Mouse (Mus musculus): ENCODE data around the gene Galnt6.

Galnt6 gene

GRCm38 (mm10) chr15:100660805-100661204 is 68.4 kb downstream of the Galnt6 start:
- DNase-seq (ENCODE audit: low read depth, low spot score), result no peak

DNA sequence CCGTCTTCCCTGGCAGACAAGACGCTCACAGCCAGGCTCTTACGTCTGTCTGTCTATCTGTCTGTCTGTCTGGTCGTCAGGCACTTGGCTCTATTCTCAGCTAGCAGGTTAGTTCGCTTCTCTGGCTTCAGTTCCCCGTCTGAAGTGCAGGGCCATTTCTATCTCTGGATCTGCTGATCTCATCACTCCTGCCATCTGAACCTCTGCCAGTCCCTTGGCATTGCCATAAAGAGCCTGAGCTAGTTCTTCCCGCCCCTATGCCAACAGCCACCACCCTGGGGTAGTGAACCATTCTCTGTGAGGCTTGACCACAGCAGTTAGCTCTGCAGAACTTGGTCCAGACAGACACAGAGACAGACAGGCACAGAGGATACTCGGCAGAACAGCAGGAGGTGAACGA is 68.9 kb downstream of the Galnt6 start:
- no peak for DNase-seq (ENCODE audit: low read depth, low spot score)

DNA sequence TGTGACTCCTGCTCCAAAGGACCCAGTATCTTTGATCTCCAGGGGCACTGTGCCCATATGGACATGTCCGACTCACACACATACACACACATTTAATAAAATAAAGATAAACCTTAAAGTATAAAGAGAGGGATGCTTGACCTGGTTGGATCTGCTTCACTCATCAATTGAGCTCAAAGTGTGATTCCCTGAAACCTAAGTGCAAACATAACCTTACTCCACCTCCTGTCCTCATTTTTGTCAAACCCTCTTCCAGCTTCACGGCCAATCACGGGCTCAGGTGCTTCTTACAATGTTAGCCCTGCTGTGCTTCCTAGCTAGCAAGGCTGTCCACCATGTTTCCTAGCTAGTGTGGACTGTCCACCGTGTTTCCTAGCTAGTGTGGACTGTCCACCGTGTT is 74.0 kb downstream of the Galnt6 start:
- DNase-seq (ENCODE audit: low read depth, low spot score), result no peak

DNA sequence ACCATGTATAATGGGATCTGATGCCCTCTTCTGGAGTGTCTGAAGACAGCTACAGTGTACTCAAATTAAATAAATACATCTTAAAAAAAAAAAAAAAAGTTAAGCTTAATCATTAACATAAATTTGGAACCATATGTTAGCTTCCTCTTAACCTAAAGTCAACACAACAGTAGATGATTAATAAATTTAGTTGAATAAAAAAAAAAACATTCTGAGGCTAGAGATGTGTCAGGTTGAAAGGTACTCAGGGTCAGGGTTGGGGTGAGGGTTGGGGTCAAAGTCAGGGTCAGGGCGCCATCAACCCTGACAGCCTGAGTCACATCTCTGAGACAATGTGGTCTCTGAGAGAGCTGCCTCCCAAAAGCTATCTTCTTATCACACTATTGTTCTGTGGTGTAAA is 74.9 kb downstream of the Galnt6 start:
- DNase-seq (ENCODE audit: low read depth, low spot score), result no peak

GRCm38 (mm10) chr15:100651610-100652009 is 77.6 kb downstream of the Galnt6 start:
- no peak for DNase-seq (ENCODE audit: low read depth, low spot score)

DNA sequence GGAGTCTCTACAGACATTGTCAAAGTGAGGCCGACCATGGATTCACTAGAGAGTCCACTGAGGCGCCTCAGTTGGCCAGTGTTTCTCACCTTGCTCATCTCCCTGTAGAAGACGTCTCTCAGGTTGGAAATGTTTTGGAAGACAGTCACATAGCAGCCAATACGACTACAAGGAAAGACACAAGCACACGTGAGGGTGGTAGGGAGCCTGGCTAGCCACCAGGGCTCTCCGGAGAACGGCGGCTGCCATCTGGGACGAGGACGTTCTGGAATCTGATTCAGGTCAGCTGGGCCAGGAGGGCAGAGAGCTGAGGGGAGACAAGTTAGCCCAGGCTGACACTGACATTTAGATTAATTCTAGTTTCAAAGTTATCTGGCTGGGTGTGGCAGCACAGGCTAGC is 79.1 kb downstream of the Galnt6 start:
- no peak for DNase-seq (ENCODE audit: low read depth, low spot score)

- no peak for DNase-seq (ENCODE audit: low read depth, low spot score)
These were observed 83.0 kb downstream of the Galnt6 start for GRCm38 (mm10) chr15:100646161-100646560.

DNA sequence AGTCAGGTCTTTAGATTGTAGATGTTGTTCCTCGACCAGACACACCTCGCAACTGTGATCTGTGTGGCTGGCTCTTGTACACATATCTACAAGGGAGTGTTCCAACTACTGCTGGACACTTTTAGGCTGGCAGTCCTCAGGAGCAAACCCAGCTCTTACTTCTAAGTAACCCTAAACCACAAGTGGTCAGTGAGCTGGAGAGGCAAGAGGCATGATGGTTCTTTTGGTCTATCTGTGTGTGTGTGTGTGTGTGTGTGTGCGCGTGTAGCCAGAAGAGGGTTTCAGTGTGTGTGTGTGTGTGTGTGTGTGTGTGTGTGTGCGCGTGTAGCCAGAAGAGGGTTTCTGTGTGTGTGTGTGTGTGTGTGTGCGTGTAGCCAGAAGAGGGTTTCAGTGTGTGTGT is 86.7 kb downstream of the Galnt6 start:
- no peak for DNase-seq (ENCODE audit: low read depth, low spot score)
